Mouse (Mus musculus) midbrain, embryonic 12.5 days (tissue): ENCODE measurements at regions not wholly inside any gene's neighbourhood (a gene's known extent, or its start where the extent isn't known, plus 50 kb on each side); places are given as distances from the start of the nearest gene placed in this dataset.
"Not testable (repeated sequence)": the region's sequence is repeated elsewhere in the genome, so short reads cannot be mapped to it uniquely, and the experiment has no call there.

Experiments
- ATAC-seq: fragments of 200-750 bp; cut with Nextera tagmentation; 2 replicates; pipeline ENCODE4 v1.8.0; 2017; ENCODE audit warnings: low read depth, moderate TSS enrichment, moderate library complexity; ENCODE audit not compliant: low FRiP score
- H3K27ac ChIP-seq: fragments of 300-500 bp; sonication (generic); replicated peaks from 2 replicates; pipeline ENCODE4 v1.5.1; 2016; ENCODE audit warnings: mild to moderate bottlenecking
- H3K27me3 ChIP-seq: fragments of 300-500 bp; sonication (generic); 2 replicates; pipeline ENCODE4 v1.6.1; 2016; ENCODE audit warnings: mild to moderate bottlenecking
- H3K36me3 ChIP-seq: fragments of 300-500 bp; sonication (generic); 2 replicates; pipeline ENCODE4 v1.6.1; 2016
- H3K4me1 ChIP-seq: fragments of 300-500 bp; sonication (generic); 2 replicates; pipeline ENCODE4 v1.6.1; 2016
- H3K4me2 ChIP-seq: fragments of 300-500 bp; sonication (generic); replicated peaks from 2 replicates; pipeline ENCODE4 v1.6.1; 2016; ENCODE audit warnings: mild to moderate bottlenecking, moderate library complexity
- H3K4me3 ChIP-seq: fragments of 300-500 bp; sonication (generic); 2 replicates; pipeline ENCODE4 v1.5.1; 2016; ENCODE audit warnings: mild to moderate bottlenecking
- H3K9ac ChIP-seq: fragments of 300-500 bp; sonication (generic); replicated peaks from 2 replicates; pipeline ENCODE4 v1.6.1; 2016; ENCODE audit warnings: mild to moderate bottlenecking, moderate library complexity
- H3K9me3 ChIP-seq: fragments of 300-500 bp; sonication (generic); 2 replicates; pipeline ENCODE4 v1.6.1; 2016; ENCODE audit warnings: mild to moderate bottlenecking
- WGBS: fragments of 180-500 bp; shearing (Covaris S2); methylation state at CpG from one replicate; pipeline ENCODE4 v1.1.7; 2016; 5-methylcytosine and 5-hydroxymethylcytosine counted together

GRCm38 (mm10) chr1:23316288-23316687 is 81.3 kb downstream of the Ogfrl1 start:
- H3K27me3 ChIP-seq, H3K9ac ChIP-seq, ATAC-seq, H3K36me3 ChIP-seq, H3K27ac ChIP-seq, H3K4me3 ChIP-seq, H3K4me1 ChIP-seq, H3K9me3 ChIP-seq, H3K4me2 ChIP-seq: not testable (repeated sequence)
- 95% methylated on average over 2 of the region's 2 CpGs for WGBS

- H3K9ac ChIP-seq, H3K9me3 ChIP-seq, H3K4me2 ChIP-seq, ATAC-seq, H3K27me3 ChIP-seq, H3K4me1 ChIP-seq, H3K27ac ChIP-seq, H3K4me3 ChIP-seq, H3K36me3 ChIP-seq: not testable (repeated sequence)
- WGBS: 80% methylated on average over 2 of the region's 2 CpGs
Observed at GRCm38 (mm10) chr1:23314863-23315262, 82.7 kb downstream of the Ogfrl1 start.

GRCm38 (mm10) chr1:23292718-23293117 is 104.9 kb downstream of the Ogfrl1 start:
- Histone ChIP-seq H3K9me3 (no peaks in the 10 kb centered on the region), H3K9ac (no peak overlapping the region), H3K27ac (no peak overlapping the region), H3K4me2 (no peak overlapping the region), H3K4me3 (no peak overlapping the region), H3K36me3 (no peaks in the 10 kb centered on the region; the same call in 1 of the 2 replicates), H3K4me1 (no peaks in the 10 kb centered on the region), H3K27me3 (no peaks in the 10 kb centered on the region)
- 91% methylated on average over 1 of the region's 1 CpGs for WGBS
- ATAC-seq: no peak

- H3K27ac ChIP-seq: no peak overlapping the region
- no peaks in the 10 kb centered on the region for H3K4me1 ChIP-seq
- H3K36me3 ChIP-seq: no peaks in the 10 kb centered on the region
- H3K9ac ChIP-seq: no peak overlapping the region
- no peaks in the 10 kb centered on the region for H3K9me3 ChIP-seq
- ATAC-seq: no peak; the same call in 1 of the 2 replicates
- no peak overlapping the region for H3K4me2 ChIP-seq
- no peak overlapping the region for H3K4me3 ChIP-seq
- H3K27me3 ChIP-seq: no peaks in the 10 kb centered on the region
- WGBS: 24% methylated on average over 4 of the region's 4 CpGs
Observed at GRCm38 (mm10) chr1:23286741-23287140, 110.8 kb downstream of the Ogfrl1 start.

- H3K9me3 ChIP-seq: no peaks in the 10 kb centered on the region
- H3K4me1 ChIP-seq: no peaks in the 10 kb centered on the region
- no peak overlapping the region for H3K9ac ChIP-seq
- H3K27ac ChIP-seq: no peak overlapping the region
- no peak overlapping the region for H3K4me2 ChIP-seq
- 87% methylated on average over 4 of the region's 4 CpGs for WGBS
- ATAC-seq: no peak
- no peaks in the 10 kb centered on the region for H3K27me3 ChIP-seq
- peaks cover 3% of the 10 kb centered on the region; the same call in 1 of the 2 replicates for H3K36me3 ChIP-seq
- no peak overlapping the region for H3K4me3 ChIP-seq
Observed at GRCm38 (mm10) chr1:23282870-23283219, 114.7 kb downstream of the Ogfrl1 start.

GRCm38 (mm10) chr1:23282215-23282869 is 115.2 kb downstream of the Ogfrl1 start:
- Histone ChIP-seq H3K4me1 (no peaks in the 10 kb centered on the region), H3K9me3 (no peaks in the 10 kb centered on the region), H3K4me2 (no peak overlapping the region), H3K9ac (no peak overlapping the region), H3K27me3 (no peaks in the 10 kb centered on the region), H3K36me3 (peaks cover 3% of the 10 kb centered on the region; the same call in 1 of the 2 replicates), H3K4me3 (no peak overlapping the region), H3K27ac (no peak overlapping the region)
- ATAC-seq: no peak
- 98% methylated on average over 2 of the region's 2 CpGs for WGBS

GRCm38 (mm10) chr1:23279827-23280226 is 117.7 kb downstream of the Ogfrl1 start:
- ATAC-seq: no peak
- peaks cover 3% of the 10 kb centered on the region; the same call in 1 of the 2 replicates for H3K36me3 ChIP-seq
- no peak overlapping the region for H3K27ac ChIP-seq
- no peak overlapping the region for H3K9ac ChIP-seq
- H3K9me3 ChIP-seq: no peaks in the 10 kb centered on the region
- H3K4me3 ChIP-seq: no peak overlapping the region
- no peak overlapping the region for H3K4me2 ChIP-seq
- no peaks in the 10 kb centered on the region for H3K27me3 ChIP-seq
- H3K4me1 ChIP-seq: no peaks in the 10 kb centered on the region
- 96% methylated on average over 2 of the region's 2 CpGs for WGBS

GRCm38 (mm10) chr1:23272077-23272476 is 125.5 kb downstream of the Ogfrl1 start:
- Histone ChIP-seq H3K4me2 (no peak overlapping the region), H3K9me3 (no peaks in the 10 kb centered on the region), H3K4me3 (no peak overlapping the region), H3K4me1 (0 out of 2 replicates have a peak, but pooled peaks cover 3% of the 10 kb centered on the region), H3K27ac (no peak overlapping the region), H3K9ac (no peak overlapping the region), H3K36me3 (peaks cover 6% of the 10 kb centered on the region; the same call in 1 of the 2 replicates), H3K27me3 (no peaks in the 10 kb centered on the region)
- no peak for ATAC-seq
- 77% methylated on average over 6 of the region's 6 CpGs for WGBS

GRCm38 (mm10) chr1:23270910-23271822 is 126.4 kb downstream of the Ogfrl1 start:
- H3K27ac ChIP-seq: no peak overlapping the region
- no peak overlapping the region for H3K9ac ChIP-seq
- H3K27me3 ChIP-seq: no peaks in the 10 kb centered on the region
- no peaks in the 10 kb centered on the region for H3K9me3 ChIP-seq
- 0 out of 2 replicates have a peak, but pooled peaks cover 3% of the 10 kb centered on the region for H3K4me1 ChIP-seq
- H3K36me3 ChIP-seq: peaks cover 6% of the 10 kb centered on the region; the same call in 1 of the 2 replicates
- H3K4me2 ChIP-seq: no peak overlapping the region
- 66% methylated on average over 6 of the region's 6 CpGs for WGBS
- no peak for ATAC-seq
- H3K4me3 ChIP-seq: no peak overlapping the region

GRCm38 (mm10) chr1:23268062-23268461 is 129.5 kb downstream of the Ogfrl1 start:
- Histone ChIP-seq H3K36me3 (peaks cover 6% of the 10 kb centered on the region; the same call in 1 of the 2 replicates), H3K4me2 (no peak overlapping the region), H3K4me3 (no peak overlapping the region), H3K9me3 (no peaks in the 10 kb centered on the region), H3K27ac (no peak overlapping the region), H3K9ac (no peak overlapping the region), H3K27me3 (no peaks in the 10 kb centered on the region), H3K4me1 (peaks cover 7% of the 10 kb centered on the region; the same call in 1 of the 2 replicates)
- ATAC-seq: no peak

- H3K4me1 ChIP-seq: peaks cover 4% of the 10 kb centered on the region; the same call in 1 of the 2 replicates
- 79% methylated on average over 3 of the region's 3 CpGs for WGBS
- no peaks in the 10 kb centered on the region for H3K27me3 ChIP-seq
Observed at GRCm38 (mm10) chr1:23265556-23266232, 131.9 kb downstream of the Ogfrl1 start.

GRCm38 (mm10) chr1:23264251-23264650 is 133.3 kb downstream of the Ogfrl1 start:
- Histone ChIP-seq H3K4me2 (no peak overlapping the region), H3K9me3 (no peaks in the 10 kb centered on the region), H3K27ac (no peak overlapping the region), H3K36me3 (peaks cover under 1% of the 10 kb centered on the region; the same call in 1 of the 2 replicates), H3K9ac (no peak overlapping the region), H3K27me3 (no peaks in the 10 kb centered on the region), H3K4me1 (peaks cover 5% of the 10 kb centered on the region), H3K4me3 (no peak overlapping the region)
- no peak for ATAC-seq
- WGBS: 71% methylated on average over 3 of the region's 3 CpGs

More at GRCm38 (mm10) chr1:23265556-23266232, 131.9 kb downstream of the Ogfrl1 start:
- Histone ChIP-seq H3K4me3 (no peak overlapping the region), H3K4me2 (no peak overlapping the region), H3K36me3 (peaks cover 6% of the 10 kb centered on the region; the same call in 1 of the 2 replicates), H3K9ac (no peak overlapping the region), H3K9me3 (no peaks in the 10 kb centered on the region), H3K27ac (no peak overlapping the region)
- no peak for ATAC-seq
